Mouse (Mus musculus) adrenal gland, adult 2 months (tissue): ENCODE measurements around the gene Sirt4. TPM values are rescaled to one million over a fixed set of nuclear protein-coding genes. Genes with fewer than 3 reads are reported as not detected.
A peak's percentile ranks its signal among the peaks of the same experiment; 100 is the strongest.

Source experiments
- DNase-seq: peaks from one replicate; pipeline ENCODE4 v3.0.0; 2021
- polyA plus RNA-seq: library from polyadenylated mRNA; depleted of rRNA; stranded (reverse); fragments of >200 nt; gene quantifications from 2 replicates; pipeline ENCODE4 v1.2.3, GENCODE M21; 2012; rRNA removed
- total RNA-seq, 2 experiments: library from RNA; stranded (reverse); gene quantifications; 2 replicates each; pipeline ENCODE4 v1.2.3; 2021

Gene Sirt4
- total and polyA plus RNA-seq, 3 experiments = 15.1 to 47.4 (median 28.0) TPM

- no peak for DNase-seq
Observed at GRCm38 (mm10) chr5:115434853-115435754, 49.4 kb downstream of the Sirt4 start.

- DNase-seq = no peak
Observed at GRCm38 (mm10) chr5:115434280-115434852, 50.2 kb downstream of the Sirt4 start.

GRCm38 (mm10) chr5:115433191-115433590 lies 51.3 kb downstream of the Sirt4 start:
- DNase-seq = no peak

DNA sequence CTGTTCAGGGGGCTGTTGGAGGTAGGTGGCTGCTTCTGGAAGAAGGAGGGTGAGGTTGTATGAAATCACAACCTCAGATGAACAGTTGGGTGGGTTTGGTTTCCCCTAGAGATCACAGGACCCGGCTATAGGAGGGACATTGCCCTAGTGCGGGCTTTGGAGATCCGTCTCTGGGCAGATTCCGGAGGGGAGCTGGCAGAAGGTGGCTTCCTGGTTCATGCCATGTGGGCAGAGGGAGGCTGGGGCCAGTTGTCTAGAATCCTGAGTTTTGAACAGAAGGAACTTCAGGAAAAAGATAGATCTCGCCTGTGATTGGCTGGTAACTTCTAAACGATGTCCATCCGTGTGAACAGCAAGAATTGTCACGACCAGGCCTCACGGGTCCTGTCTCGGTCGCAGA lies 52.1 kb downstream of the Sirt4 start:
- DNase-seq = no peak

GRCm38 (mm10) chr5:115431898-115432259 lies 52.6 kb downstream of the Sirt4 start:
- DNase-seq = no peak

DNA sequence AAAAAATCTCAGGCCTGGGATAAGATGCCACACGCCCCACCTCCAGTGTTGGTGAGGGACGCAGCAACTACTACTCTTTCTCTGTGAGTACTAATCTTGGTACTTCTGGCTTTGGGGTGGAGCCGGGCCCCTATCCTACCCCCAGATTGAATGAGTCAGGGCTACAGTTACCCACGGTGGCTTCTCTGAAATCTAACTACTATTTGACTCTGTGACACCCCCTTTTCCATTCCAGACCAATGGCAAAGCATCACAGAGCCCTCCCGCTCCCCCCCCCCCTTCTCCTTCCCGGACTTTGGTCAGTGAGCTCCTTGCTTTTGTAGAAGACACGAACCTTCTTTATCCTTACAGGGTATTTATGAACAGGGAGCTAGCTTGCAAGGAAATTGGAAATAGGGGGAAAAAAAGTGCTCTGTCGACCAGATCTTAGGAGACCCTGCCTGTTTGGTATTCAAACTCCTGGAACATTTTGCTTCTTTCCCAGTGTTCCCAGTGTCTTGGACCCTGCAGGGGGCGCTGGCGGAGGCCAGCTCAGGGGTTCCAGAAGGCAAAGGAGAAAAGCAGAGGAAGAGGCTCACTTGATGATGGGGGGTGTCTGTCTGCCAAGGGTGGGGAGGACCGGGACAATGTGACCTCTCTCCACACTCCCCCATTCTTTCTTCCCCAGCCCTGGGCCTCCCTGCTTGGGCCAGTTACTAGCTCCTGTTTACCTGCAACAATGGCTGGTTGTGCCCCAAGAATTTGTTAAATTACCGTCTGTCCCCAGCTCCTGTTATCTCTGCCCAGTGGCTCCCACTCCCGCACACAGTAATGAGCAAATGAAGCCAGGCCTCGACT lies 53.2 kb downstream of the Sirt4 start:
- no peak for DNase-seq

GRCm38 (mm10) chr5:115430187-115430960 lies 54.2 kb downstream of the Sirt4 start:
- DNase-seq = peak; percentile 68

DNA sequence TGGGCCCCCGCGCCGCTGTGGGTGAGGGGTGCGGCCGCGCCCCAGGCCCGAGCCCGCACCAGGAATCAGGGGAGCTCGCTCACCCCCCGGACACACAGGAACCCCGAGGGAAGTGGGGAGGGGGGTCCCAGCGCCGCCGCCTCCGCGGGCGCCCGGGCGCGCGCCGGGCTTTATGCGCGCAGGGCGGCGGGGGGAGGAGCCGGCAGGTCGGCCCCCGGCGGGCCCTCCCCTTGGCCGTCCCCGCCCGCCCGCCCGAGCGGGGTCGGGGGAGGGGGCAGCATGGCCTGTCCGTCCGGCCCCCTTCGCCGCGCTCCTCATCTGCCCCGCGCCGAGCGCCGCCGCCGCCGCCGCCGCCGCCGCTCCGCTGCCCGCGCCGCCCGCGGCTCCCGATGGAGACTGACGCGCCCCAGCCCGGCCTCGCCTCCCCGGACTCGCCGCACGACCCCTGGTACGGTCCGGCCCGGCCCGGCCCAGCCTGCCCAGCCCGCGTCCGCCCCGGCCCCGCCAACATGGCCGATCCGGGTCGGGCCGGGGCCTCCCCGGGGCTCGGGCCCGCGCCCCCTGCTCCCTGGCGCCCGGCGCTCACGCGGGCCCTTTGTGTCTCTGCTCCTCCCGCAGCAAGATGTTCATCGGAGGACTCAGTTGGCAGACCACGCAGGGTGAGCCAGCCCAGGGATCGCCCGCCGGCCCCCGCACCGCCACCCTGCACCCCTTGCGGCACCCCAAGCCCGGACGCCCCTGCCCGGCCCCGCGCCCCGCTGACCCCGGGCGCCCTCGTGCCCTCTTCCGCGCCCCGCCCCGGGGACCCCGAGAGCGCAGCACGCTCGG lies 55.0 kb downstream of the Sirt4 start, which contains the start of gene Msi1:
TSS of gene Msi1 (plus strand) at position 241 of the 828 bp plus-strand sequence.
- DNase-seq = peak; percentile 67

GRCm38 (mm10) chr5:115428831-115429358 lies 55.6 kb downstream of the Sirt4 start:
- no peak for DNase-seq

Other genes starting within 250 kb of the Sirt4 start
- gene Pop5, start 248.9 kb downstream of the Sirt4 start, total RNA-seq = 10 to 100 TPM; 53.1 to 84.0 TPM
- gene Pop5, start 248.9 kb downstream of the Sirt4 start, polyA plus RNA-seq = 194 and 250 TPM in 2 replicates
- 100 to 1,000 TPM; 225 to 258 TPM for gene Rnf10, start 211.8 kb downstream of the Sirt4 start, total RNA-seq
- gene Rnf10, start 211.8 kb downstream of the Sirt4 start, polyA plus RNA-seq = 212 and 287 TPM in 2 replicates
- gene Coq5, start 205.1 kb downstream of the Sirt4 start, total RNA-seq = 10 to 100 TPM; 52.5 to 68.0 TPM
- gene Coq5, start 205.1 kb downstream of the Sirt4 start, polyA plus RNA-seq = 14.6 and 15.7 TPM in 2 replicates
- gene Dynll1, start 183.7 kb downstream of the Sirt4 start, total RNA-seq = 100 to 1,000 TPM; 220 to 347 TPM
- 38.0 and 45.1 TPM in 2 replicates for gene Dynll1, start 183.7 kb downstream of the Sirt4 start, polyA plus RNA-seq
- 10 to 100 TPM; 45.8 to 70.1 TPM for gene Srsf9, start 157.5 kb downstream of the Sirt4 start, total RNA-seq
- 29.1 and 40.4 TPM in 2 replicates for gene Srsf9, start 157.5 kb downstream of the Sirt4 start, polyA plus RNA-seq
- 10 to 100 TPM; 21.1 to 24.0 TPM for gene Gatc, start 143.5 kb downstream of the Sirt4 start, total RNA-seq
- 12.2 and 15.4 TPM in 2 replicates for gene Gatc, start 143.5 kb downstream of the Sirt4 start, polyA plus RNA-seq
- 10 to 100 TPM; 35.1 to 40.0 TPM for gene Triap1, start 143.5 kb downstream of the Sirt4 start, total RNA-seq
- 7.9 and 8.6 TPM in 2 replicates for gene Triap1, start 143.5 kb downstream of the Sirt4 start, polyA plus RNA-seq
- 1,000 to 10,000 TPM; 1,468 to 1,603 TPM for gene Cox6a1, start 135.7 kb downstream of the Sirt4 start, total RNA-seq
- 4,255 and 4,504 TPM in 2 replicates for gene Cox6a1, start 135.7 kb downstream of the Sirt4 start, polyA plus RNA-seq
- 10 to 100 TPM; 16.3 to 19.1 TPM for gene Msi1, start 55.1 kb downstream of the Sirt4 start, total RNA-seq
- 24.0 and 29.5 TPM in 2 replicates for gene Msi1, start 55.1 kb downstream of the Sirt4 start, polyA plus RNA-seq
- gene Pla2g1b, start 18.5 kb downstream of the Sirt4 start, total RNA-seq = not detected
- 7.6 TPM in 1 of 2 replicates, not detected in the other for gene Pla2g1b, start 18.5 kb downstream of the Sirt4 start, polyA plus RNA-seq
- 10 to 100 TPM; 39.4 to 47.2 TPM for gene Pxn, start 22.0 kb upstream of the Sirt4 start, total RNA-seq
- 66.9 and 67.5 TPM in 2 replicates for gene Pxn, start 22.0 kb upstream of the Sirt4 start, polyA plus RNA-seq
- gene Rplp0, start 74.7 kb upstream of the Sirt4 start, total RNA-seq = 100 to 1,000 TPM; 758 to 884 TPM
- gene Rplp0, start 74.7 kb upstream of the Sirt4 start, polyA plus RNA-seq = 1,163 and 1,198 TPM in 2 replicates
- gene Gcn1l1, start 80.5 kb upstream of the Sirt4 start, total RNA-seq = 10 to 100 TPM; 48.6 to 51.1 TPM
- 41.2 and 49.4 TPM in 2 replicates for gene Gcn1l1, start 80.5 kb upstream of the Sirt4 start, polyA plus RNA-seq
- 10 to 100 TPM; 64.2 to 66.2 TPM for gene Rab35, start 147.2 kb upstream of the Sirt4 start, total RNA-seq
- 65.8 and 73.8 TPM in 2 replicates for gene Rab35, start 147.2 kb upstream of the Sirt4 start, polyA plus RNA-seq
- gene Bicdl1, start 246.9 kb upstream of the Sirt4 start, total RNA-seq = 10 to 100 TPM in 1 of 2 experiments, 1 to 10 TPM in 1; 5.4 to 13.2 TPM
- 23.7 and 25.3 TPM in 2 replicates for gene Bicdl1, start 246.9 kb upstream of the Sirt4 start, polyA plus RNA-seq